Mouse (Mus musculus) layer of hippocampus, adult 9-10 months (tissue): ENCODE measurements around the gene Irak1.
A peak's percentile ranks its signal among the peaks of the same experiment; 100 is the strongest.

Experiments used
- DNase-seq: peaks from one replicate; pipeline ENCODE4 v3.0.0; 2022; ENCODE audit warnings: low spot score

Irak1 gene

GRCm38 (mm10) chrX:74023188-74024049 lies at the start of gene Irak1:
Irak1 (minus strand) TSS chrX:74023918.
- peak; percentile 13 for DNase-seq

- no peak for DNase-seq
Observed at GRCm38 (mm10) chrX:74070794-74071193, 47.1 kb upstream of the Irak1 start.

GRCm38 (mm10) chrX:74067891-74068290 lies 44.2 kb upstream of the Irak1 start:
- no peak for DNase-seq

GRCm38 (mm10) chrX:74045107-74045506 lies 21.4 kb upstream of the Irak1 start:
- no peak for DNase-seq

GRCm38 (mm10) chrX:74037702-74038375 lies 14.1 kb upstream of the Irak1 start:
- DNase-seq, result no peak

GRCm38 (mm10) chrX:74030000-74030399 lies 6.3 kb upstream of the Irak1 start:
- no peak for DNase-seq

- DNase-seq, result no peak
Observed at GRCm38 (mm10) chrX:74022795-74023187, 927 bp downstream of the Irak1 start.

- no peak for DNase-seq
Observed at GRCm38 (mm10) chrX:74014597-74014996, 9.1 kb downstream of the Irak1 start.

- no peak for DNase-seq
Observed at GRCm38 (mm10) chrX:74008063-74008462, 15.7 kb downstream of the Irak1 start.

GRCm38 (mm10) chrX:74006401-74006800 lies 17.3 kb downstream of the Irak1 start:
- no peak for DNase-seq

- DNase-seq, result no peak
Observed at GRCm38 (mm10) chrX:74003644-74004043, 20.1 kb downstream of the Irak1 start.

- DNase-seq, result no peak
Observed at GRCm38 (mm10) chrX:74001024-74001423, 22.7 kb downstream of the Irak1 start.

GRCm38 (mm10) chrX:73998911-73999869 lies 24.5 kb downstream of the Irak1 start:
- DNase-seq, result peak; percentile 45

GRCm38 (mm10) chrX:73977783-73978182 lies 45.9 kb downstream of the Irak1 start:
- no peak for DNase-seq

GRCm38 (mm10) chrX:73976283-73976682 lies 47.4 kb downstream of the Irak1 start:
- DNase-seq, result no peak

GRCm38 (mm10) chrX:73972774-73973173 lies 50.9 kb downstream of the Irak1 start:
- DNase-seq, result no peak

- no peak for DNase-seq
Observed at GRCm38 (mm10) chrX:73970781-73971180, 52.9 kb downstream of the Irak1 start.

- DNase-seq, result no peak
Observed at GRCm38 (mm10) chrX:73969729-73970128, 54.0 kb downstream of the Irak1 start.

GRCm38 (mm10) chrX:73969167-73969566 lies 54.6 kb downstream of the Irak1 start:
- no peak for DNase-seq

- peak; percentile 86 for DNase-seq
Observed at GRCm38 (mm10) chrX:73967177-73968075, 56.3 kb downstream of the Irak1 start.
